Mouse (Mus musculus): Measurements from ENCODE around the gene Map10.

Gene Map10

GRCm38 (mm10) chr8:125716211-125716610 is 46.6 kb downstream of the Map10 start:
- DNase-seq (ENCODE audit: low read depth, low spot score), result no peak

- no peak for DNase-seq (ENCODE audit: low read depth, low spot score)
Measured at GRCm38 (mm10) chr8:125716613-125717012, 47.0 kb downstream of the Map10 start.

GRCm38 (mm10) chr8:125718914-125719313 is 49.3 kb downstream of the Map10 start:
- peak; percentile 54 for DNase-seq (ENCODE audit: low read depth, low spot score)

GRCm38 (mm10) chr8:125722675-125723074 is 53.1 kb downstream of the Map10 start:
- no peak for DNase-seq (ENCODE audit: low read depth, low spot score)

All from CD4-positive, CD25-positive, alpha-beta regulatory T cell, adult 2 months (primary cell).